Mouse (Mus musculus): Measurements from ENCODE around the gene Camta2. TPM values are rescaled to one million over a fixed set of nuclear protein-coding genes. Genes with fewer than 3 reads are reported as not detected.

Gene Camta2
- polyA plus RNA-seq, 1 experiment from 2014 or later = 14.4 TPM

DNA sequence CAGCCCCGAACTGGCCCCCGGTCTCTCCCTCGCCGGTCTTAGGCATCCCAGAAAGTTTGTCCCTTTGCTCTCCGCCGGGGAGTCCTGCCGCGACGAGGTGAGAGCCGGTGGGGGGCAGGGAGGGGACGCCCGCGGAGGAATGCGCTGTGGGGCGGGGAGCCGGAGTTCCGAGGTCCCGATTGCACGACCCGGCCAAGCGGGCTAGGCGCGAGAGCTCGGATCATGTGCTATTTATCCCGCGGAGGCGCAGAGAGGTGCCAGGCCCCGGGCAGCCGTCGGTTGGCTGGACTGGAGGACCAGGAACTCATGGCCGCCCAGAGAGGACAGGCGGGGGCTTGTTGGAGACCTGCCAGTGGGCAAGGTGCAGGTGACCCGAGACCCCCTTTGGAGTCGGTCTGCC, 12.7 kb upstream of the Camta2 start:
- Histone ChIP-seq H3K9me3 (replicated peaks; ENCODE audit: control insufficient read depth, low read length) (no peaks in the 10 kb centered on the region), H3K4me2 (peak overlapping the region; percentile 92), H3K9ac (ENCODE audit: low read depth, low read length) (peak overlapping the region; percentile 95), H3K27ac (ENCODE audit: low read depth, low read length) (peak overlapping the region; percentile 94), H3K27me3 (ENCODE audit: control insufficient read depth, insufficient read depth, low read length) (no peaks in the 10 kb centered on the region), H3K4me3 (ENCODE audit: low read depth, low read length) (peak overlapping the region; percentile 92), H3K36me3 (ENCODE audit: control insufficient read depth, insufficient read depth, low read length) (peaks cover 18% of the 10 kb centered on the region), H3K4me1 (ENCODE audit: control insufficient read depth, insufficient read depth, low read length) (peaks cover 20% of the 10 kb centered on the region)
- peak; percentile 37 for ATAC-seq (replicated peaks; ENCODE audit: insufficient number of reproducible peaks, low FRiP score, low TSS enrichment)
- under 1% methylated on average over 34 of the region's 34 CpGs for WGBS (ENCODE audit: insufficient replicate concordance)

DNA sequence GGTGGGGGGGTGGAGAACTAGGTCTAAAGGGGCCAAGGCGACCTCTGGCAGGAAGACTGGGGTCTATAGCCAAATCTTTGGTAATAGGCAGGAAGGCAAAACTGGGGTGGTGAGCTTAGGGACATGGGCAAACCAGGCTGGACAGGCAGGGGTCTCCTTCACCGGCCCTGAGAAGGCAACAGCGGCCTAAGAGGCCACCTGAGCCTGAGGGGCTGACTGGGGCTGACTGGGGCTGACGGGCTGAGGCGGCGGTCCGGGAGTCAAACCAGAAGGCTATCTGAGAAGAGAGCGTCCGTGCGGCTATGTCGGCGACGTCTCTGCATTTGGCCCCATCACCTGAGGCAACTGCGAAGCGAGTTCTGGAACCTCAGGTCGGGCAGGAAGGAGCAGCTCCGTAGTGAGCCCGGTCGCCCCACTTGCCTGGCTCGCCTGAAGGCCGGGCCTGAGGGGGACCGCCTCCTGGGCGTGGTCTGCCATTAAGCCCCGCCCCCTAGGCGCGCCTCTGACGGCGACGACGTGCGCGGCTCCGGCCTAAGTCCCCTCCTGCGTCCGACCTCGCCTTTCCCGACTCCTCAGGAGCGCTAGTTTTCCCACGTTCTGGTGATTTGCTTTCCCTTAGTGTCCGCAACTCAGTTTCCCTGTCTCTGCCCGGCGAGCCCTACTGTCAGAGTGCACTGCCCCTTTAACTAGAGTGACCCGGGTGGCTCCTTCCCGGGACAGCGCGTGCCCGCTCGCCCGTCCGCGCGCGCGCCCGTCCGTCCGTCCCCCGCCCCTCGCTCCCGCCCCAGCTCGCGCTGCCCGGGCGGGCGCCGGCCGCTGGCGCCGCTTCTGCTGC, 12.0 kb upstream of the Camta2 start, which contains the start of the genes Inca1 and Kif1c:
Gene Inca1, minus strand, starts transcription at position 434 of the 835 bp plus-strand sequence.
Gene Kif1c, plus strand, starts transcription at position 827 of the 835 bp plus-strand sequence.
- Histone ChIP-seq H3K36me3 (ENCODE audit: control insufficient read depth, insufficient read depth, low read length) (peaks cover 13% of the 10 kb centered on the region), H3K27me3 (ENCODE audit: control insufficient read depth, insufficient read depth, low read length) (no peaks in the 10 kb centered on the region), H3K27ac (ENCODE audit: low read depth, low read length) (peak within 1 kb of the TSS; percentile 94), H3K9ac (ENCODE audit: low read depth, low read length) (peak within 1 kb of the TSS; percentile 95), H3K4me3 (ENCODE audit: low read depth, low read length) (peak within 1 kb of the TSS; percentile 92), H3K4me2 (peak within 1 kb of the TSS; percentile 92), H3K9me3 (replicated peaks; ENCODE audit: control insufficient read depth, low read length) (no peaks in the 10 kb centered on the region), H3K4me1 (ENCODE audit: control insufficient read depth, insufficient read depth, low read length) (peaks cover 20% of the 10 kb centered on the region)
- ATAC-seq (replicated peaks; ENCODE audit: insufficient number of reproducible peaks, low FRiP score, low TSS enrichment) = peak; percentile 92
- WGBS (ENCODE audit: insufficient replicate concordance) = 1% methylated on average over 67 of the region's 69 CpGs

DNA sequence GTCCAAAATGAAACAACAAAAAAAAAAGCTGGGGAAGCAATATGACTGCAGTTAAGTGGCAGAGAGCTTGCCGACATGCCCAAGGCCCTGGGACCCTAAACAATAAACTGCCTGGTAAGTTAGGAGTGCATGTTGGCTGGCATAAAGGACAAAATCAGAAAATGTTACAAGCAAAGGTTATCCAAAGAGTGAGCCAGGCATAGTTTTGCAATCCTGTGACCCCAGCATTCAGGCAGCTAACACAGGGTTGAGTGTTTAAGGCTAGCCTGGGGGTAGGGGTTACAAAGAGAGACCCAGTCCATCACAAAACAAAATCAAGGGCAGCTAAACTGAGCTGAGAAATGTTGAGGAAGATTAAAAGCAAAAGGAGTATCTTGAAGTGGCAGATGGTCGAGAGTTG, 11.1 kb upstream of the Camta2 start:
- H3K36me3 ChIP-seq (ENCODE audit: control insufficient read depth, insufficient read depth, low read length) = peaks cover 5% of the 10 kb centered on the region; the same call in 1 of the 2 replicates
- WGBS (ENCODE audit: insufficient replicate concordance) = 62% methylated on average over 2 of the region's 2 CpGs
- H3K4me2 ChIP-seq = no peak overlapping the region
- no peak overlapping the region for H3K4me3 ChIP-seq (ENCODE audit: low read depth, low read length)
- H3K4me1 ChIP-seq (ENCODE audit: control insufficient read depth, insufficient read depth, low read length) = peaks cover 20% of the 10 kb centered on the region
- no peak for ATAC-seq (replicated peaks; ENCODE audit: insufficient number of reproducible peaks, low FRiP score, low TSS enrichment)
- H3K27ac ChIP-seq (ENCODE audit: low read depth, low read length) = no peak overlapping the region
- H3K9me3 ChIP-seq (replicated peaks; ENCODE audit: control insufficient read depth, low read length) = no peaks in the 10 kb centered on the region
- no peaks in the 10 kb centered on the region for H3K27me3 ChIP-seq (ENCODE audit: control insufficient read depth, insufficient read depth, low read length)
- H3K9ac ChIP-seq (ENCODE audit: low read depth, low read length) = no peak overlapping the region

DNA sequence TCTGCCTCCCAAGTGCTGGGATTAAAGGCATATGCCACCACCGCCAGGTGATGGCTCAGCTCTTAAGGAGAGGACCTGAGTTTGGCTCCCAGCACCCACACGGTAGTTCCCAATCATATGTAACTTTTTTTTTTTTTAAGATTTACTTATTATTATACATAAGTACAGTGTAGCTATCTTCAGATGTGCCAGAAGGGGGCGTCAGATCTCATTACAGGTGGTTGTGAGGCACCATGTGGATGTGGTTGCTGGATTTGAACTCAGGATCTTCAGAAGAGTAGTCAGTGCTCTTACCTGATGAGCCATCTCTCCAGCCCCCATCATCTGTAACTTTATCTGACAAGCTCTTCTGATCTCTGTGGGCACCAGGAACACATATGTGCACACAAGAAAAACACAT, 9.5 kb upstream of the Camta2 start:
- Histone ChIP-seq H3K36me3 (ENCODE audit: control insufficient read depth, insufficient read depth, low read length) (no peaks in the 10 kb centered on the region), H3K4me1 (ENCODE audit: control insufficient read depth, insufficient read depth, low read length) (peaks cover 15% of the 10 kb centered on the region), H3K27ac (ENCODE audit: low read depth, low read length) (no peak overlapping the region), H3K9ac (ENCODE audit: low read depth, low read length) (no peak overlapping the region), H3K27me3 (ENCODE audit: control insufficient read depth, insufficient read depth, low read length) (no peaks in the 10 kb centered on the region), H3K9me3 (replicated peaks; ENCODE audit: control insufficient read depth, low read length) (no peaks in the 10 kb centered on the region), H3K4me2 (no peak overlapping the region), H3K4me3 (ENCODE audit: low read depth, low read length) (no peak overlapping the region)
- no peak for ATAC-seq (replicated peaks; ENCODE audit: insufficient number of reproducible peaks, low FRiP score, low TSS enrichment)
- 66% methylated on average over 3 of the region's 3 CpGs for WGBS (ENCODE audit: insufficient replicate concordance)

- H3K9ac ChIP-seq (ENCODE audit: low read depth, low read length) = no peak overlapping the region
- no peak for ATAC-seq (replicated peaks; ENCODE audit: insufficient number of reproducible peaks, low FRiP score, low TSS enrichment)
- no peak overlapping the region for H3K4me3 ChIP-seq (ENCODE audit: low read depth, low read length)
- H3K9me3 ChIP-seq (replicated peaks; ENCODE audit: control insufficient read depth, low read length) = no peaks in the 10 kb centered on the region
- H3K4me1 ChIP-seq (ENCODE audit: control insufficient read depth, insufficient read depth, low read length) = peaks cover 10% of the 10 kb centered on the region
- H3K27ac ChIP-seq (ENCODE audit: low read depth, low read length) = no peak overlapping the region
- H3K27me3 ChIP-seq (ENCODE audit: control insufficient read depth, insufficient read depth, low read length) = no peaks in the 10 kb centered on the region
- no peak overlapping the region for H3K4me2 ChIP-seq
- 57% methylated on average over 3 of the region's 3 CpGs for WGBS (ENCODE audit: insufficient replicate concordance)
- H3K36me3 ChIP-seq (ENCODE audit: control insufficient read depth, insufficient read depth, low read length) = no peaks in the 10 kb centered on the region
Observed at GRCm38 (mm10) chr11:70693504-70693903, 5.6 kb upstream of the Camta2 start.

DNA sequence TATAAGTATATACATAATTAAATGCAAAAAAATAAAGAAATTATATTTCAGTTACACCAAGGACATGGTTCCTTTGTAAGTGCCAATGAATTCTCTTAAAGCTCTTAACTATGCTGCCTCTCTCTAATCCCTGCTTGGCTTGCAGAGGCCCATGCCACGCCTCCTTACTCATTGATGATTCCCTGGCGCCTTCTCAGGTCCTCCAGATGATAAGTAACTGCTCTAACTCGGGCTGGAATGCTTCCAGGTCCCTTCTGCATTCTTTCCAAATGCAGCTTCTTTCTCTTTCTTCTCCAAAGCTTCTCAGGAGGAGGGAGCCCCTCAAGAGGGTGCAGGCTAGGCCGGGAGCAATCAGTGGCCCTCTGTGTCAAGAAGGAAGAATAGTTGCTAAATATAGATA, 1.7 kb upstream of the Camta2 start:
- Histone ChIP-seq H3K4me3 (ENCODE audit: low read depth, low read length) (no peak overlapping the region), H3K4me2 (no peak overlapping the region), H3K27me3 (ENCODE audit: control insufficient read depth, insufficient read depth, low read length) (no peaks in the 10 kb centered on the region), H3K9ac (ENCODE audit: low read depth, low read length) (no peak overlapping the region), H3K36me3 (ENCODE audit: control insufficient read depth, insufficient read depth, low read length) (no peaks in the 10 kb centered on the region), H3K9me3 (replicated peaks; ENCODE audit: control insufficient read depth, low read length) (no peaks in the 10 kb centered on the region), H3K27ac (ENCODE audit: low read depth, low read length) (no peak overlapping the region), H3K4me1 (ENCODE audit: control insufficient read depth, insufficient read depth, low read length) (peaks cover 19% of the 10 kb centered on the region)
- 36% methylated on average over 4 of the region's 4 CpGs for WGBS (ENCODE audit: insufficient replicate concordance)
- no peak for ATAC-seq (replicated peaks; ENCODE audit: insufficient number of reproducible peaks, low FRiP score, low TSS enrichment)

GRCm38 (mm10) chr11:70688372-70688771, 467 bp upstream of the Camta2 start:
- 13% methylated on average over 8 of the region's 8 CpGs for WGBS (ENCODE audit: insufficient replicate concordance)
- H3K4me2 ChIP-seq = peak overlapping the region; percentile 96
- peak overlapping the region; percentile 80 for H3K4me3 ChIP-seq (ENCODE audit: low read depth, low read length)
- ATAC-seq (replicated peaks; ENCODE audit: insufficient number of reproducible peaks, low FRiP score, low TSS enrichment) = no peak
- no peaks in the 10 kb centered on the region for H3K9me3 ChIP-seq (replicated peaks; ENCODE audit: control insufficient read depth, low read length)
- peak overlapping the region; percentile 73 for H3K27ac ChIP-seq (ENCODE audit: low read depth, low read length)
- H3K9ac ChIP-seq (ENCODE audit: low read depth, low read length) = peak overlapping the region; percentile 88
- H3K36me3 ChIP-seq (ENCODE audit: control insufficient read depth, insufficient read depth, low read length) = 0 out of 2 replicates have a peak, but pooled peaks cover 4% of the 10 kb centered on the region
- no peaks in the 10 kb centered on the region for H3K27me3 ChIP-seq (ENCODE audit: control insufficient read depth, insufficient read depth, low read length)
- peaks cover 19% of the 10 kb centered on the region for H3K4me1 ChIP-seq (ENCODE audit: control insufficient read depth, insufficient read depth, low read length)

GRCm38 (mm10) chr11:70686901-70687566, 871 bp downstream of the Camta2 start:
- H3K9me3 ChIP-seq (replicated peaks; ENCODE audit: control insufficient read depth, low read length) = no peaks in the 10 kb centered on the region
- WGBS (ENCODE audit: insufficient replicate concordance) = 3% methylated on average over 16 of the region's 16 CpGs
- H3K27me3 ChIP-seq (ENCODE audit: control insufficient read depth, insufficient read depth, low read length) = no peaks in the 10 kb centered on the region
- ATAC-seq (replicated peaks; ENCODE audit: insufficient number of reproducible peaks, low FRiP score, low TSS enrichment) = peak; percentile 45; the same call in 1 of the 2 replicates
- H3K4me2 ChIP-seq = peak overlapping the region; percentile 96
- H3K27ac ChIP-seq (ENCODE audit: low read depth, low read length) = peak overlapping the region; percentile 73
- H3K9ac ChIP-seq (ENCODE audit: low read depth, low read length) = peak overlapping the region; percentile 88
- peak overlapping the region; percentile 80 for H3K4me3 ChIP-seq (ENCODE audit: low read depth, low read length)
- 0 out of 2 replicates have a peak, but pooled peaks cover 4% of the 10 kb centered on the region for H3K36me3 ChIP-seq (ENCODE audit: control insufficient read depth, insufficient read depth, low read length)
- H3K4me1 ChIP-seq (ENCODE audit: control insufficient read depth, insufficient read depth, low read length) = peaks cover 23% of the 10 kb centered on the region

All from heart, embryonic 11.5 days (tissue).